Mouse (Mus musculus): Measurements from ENCODE around the gene Plekhf1. TPM values are rescaled to one million over a fixed set of nuclear protein-coding genes. Genes with fewer than 3 reads are reported as not detected.

Plekhf1 gene
- total RNA-seq (2021): 1 to 10 TPM; 5.0 to 7.5 TPM
- long read RNA-seq, experiment 1, full-length matches to known transcripts: 24 of 34 reads
- long read RNA-seq, experiment 1, partial matches to known transcripts: 2 of 34 reads
- long read RNA-seq, experiment 1, other reads (novel, unspliced or antisense): 8 of 34 reads
- long read RNA-seq, experiment 2, full-length matches to known transcripts: 26 of 34 reads
- long read RNA-seq, experiment 2, partial matches to known transcripts: 6 of 34 reads
- long read RNA-seq, experiment 2, other reads (novel, unspliced or antisense): 2 of 34 reads

- peak; percentile 95 for DNase-seq
These were observed at the start of gene Plekhf1 for GRCm38 (mm10) chr7:38227900-38228298. Gene Plekhf1 (minus strand): TSS chr7:38228016.

GRCm38 (mm10) chr7:38272551-38272950, 44.7 kb upstream of the Plekhf1 start:
- no peak for DNase-seq

GRCm38 (mm10) chr7:38271859-38272258, 44.0 kb upstream of the Plekhf1 start:
- DNase-seq: no peak

- DNase-seq: no peak
These were observed 43.6 kb upstream of the Plekhf1 start for GRCm38 (mm10) chr7:38271511-38271811.

- peak; percentile 87 for DNase-seq
These were observed 43.1 kb upstream of the Plekhf1 start, which contains the start of gene Pop4 for GRCm38 (mm10) chr7:38270703-38271510. Gene Pop4 (minus strand): TSS chr7:38271423.

GRCm38 (mm10) chr7:38267006-38267680, 39.3 kb upstream of the Plekhf1 start:
- DNase-seq: peak; percentile 47

GRCm38 (mm10) chr7:38262406-38262805, 34.6 kb upstream of the Plekhf1 start:
- DNase-seq: no peak

- no peak for DNase-seq
These were observed 31.8 kb upstream of the Plekhf1 start for GRCm38 (mm10) chr7:38259631-38260030.

- no peak for DNase-seq
These were observed 25.6 kb upstream of the Plekhf1 start for GRCm38 (mm10) chr7:38253441-38253840.

- DNase-seq: peak; percentile 35
These were observed 23.8 kb upstream of the Plekhf1 start for GRCm38 (mm10) chr7:38251494-38252216.

- no peak for DNase-seq
These were observed 14.6 kb upstream of the Plekhf1 start for GRCm38 (mm10) chr7:38242417-38242816.

- DNase-seq: no peak
These were observed 9.3 kb upstream of the Plekhf1 start for GRCm38 (mm10) chr7:38237140-38237539.

GRCm38 (mm10) chr7:38236400-38237105, 8.7 kb upstream of the Plekhf1 start:
- DNase-seq: no peak

- DNase-seq: peak; percentile 82
These were observed 2.5 kb upstream of the Plekhf1 start for GRCm38 (mm10) chr7:38230285-38230684.

- DNase-seq: no peak
These were observed 513 bp upstream of the Plekhf1 start for GRCm38 (mm10) chr7:38228329-38228728.

- peak; percentile 95 for DNase-seq
These were observed 476 bp downstream of the Plekhf1 start for GRCm38 (mm10) chr7:38227181-38227899.

- DNase-seq: no peak
These were observed 1.6 kb downstream of the Plekhf1 start for GRCm38 (mm10) chr7:38226226-38226625.

GRCm38 (mm10) chr7:38224577-38225369, 3.0 kb downstream of the Plekhf1 start:
- peak; percentile 81 for DNase-seq

GRCm38 (mm10) chr7:38220866-38221265, 7.0 kb downstream of the Plekhf1 start:
- no peak for DNase-seq

GRCm38 (mm10) chr7:38219526-38219925, 8.3 kb downstream of the Plekhf1 start:
- DNase-seq: no peak

All from gastrocnemius, postnatal 25 days (tissue).